Mouse (Mus musculus): Measurements from ENCODE around the gene Asb18. TPM values are rescaled to one million over a fixed set of nuclear protein-coding genes. Genes with fewer than 3 reads are reported as not detected.

Gene Asb18
- polyA plus RNA-seq, 1 experiment from 2014 or later: 0.62 TPM

DNA sequence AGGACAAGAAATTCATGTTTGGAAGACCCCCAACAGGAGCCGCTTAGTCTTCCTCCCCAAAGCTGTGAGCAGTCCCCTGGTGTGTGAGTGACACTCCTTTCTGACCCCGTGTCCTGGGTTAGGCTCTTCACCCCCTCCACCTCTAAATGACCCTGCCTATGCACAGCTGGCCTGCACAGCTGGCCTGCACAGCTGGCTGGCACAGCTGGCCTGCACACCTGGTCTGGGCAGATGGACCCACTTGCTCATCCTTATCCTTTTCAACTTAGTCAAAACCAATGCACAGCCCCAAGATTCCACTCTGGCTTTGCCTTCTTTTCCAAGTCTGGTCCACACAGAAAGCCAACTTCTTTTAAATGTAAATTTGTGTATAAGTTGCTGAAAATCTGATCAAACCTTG lies 15.8 kb downstream of the Asb18 start:
- H3K27me3 ChIP-seq (ENCODE audit: control insufficient read depth, insufficient read depth, low read length): no peaks in the 10 kb centered on the region
- H3K4me1 ChIP-seq (ENCODE audit: control insufficient read depth, insufficient read depth, low read length): no peaks in the 10 kb centered on the region
- H3K4me3 ChIP-seq (ENCODE audit: low read depth, low read length): no peak overlapping the region
- ATAC-seq (ENCODE audit: low read depth): no peak
- H3K27ac ChIP-seq (ENCODE audit: low read depth, low read length): no peak overlapping the region
- H3K4me2 ChIP-seq (ENCODE audit: low read depth, low read length): no peak overlapping the region
- no peaks in the 10 kb centered on the region for H3K9me3 ChIP-seq (ENCODE audit: control insufficient read depth, low read length)
- H3K9ac ChIP-seq (replicated peaks; ENCODE audit: low read depth, low read length): no peak overlapping the region
- 77% methylated on average over 2 of the region's 2 CpGs for WGBS
- H3K36me3 ChIP-seq (ENCODE audit: control insufficient read depth, insufficient read depth, low read length): no peaks in the 10 kb centered on the region

DNA sequence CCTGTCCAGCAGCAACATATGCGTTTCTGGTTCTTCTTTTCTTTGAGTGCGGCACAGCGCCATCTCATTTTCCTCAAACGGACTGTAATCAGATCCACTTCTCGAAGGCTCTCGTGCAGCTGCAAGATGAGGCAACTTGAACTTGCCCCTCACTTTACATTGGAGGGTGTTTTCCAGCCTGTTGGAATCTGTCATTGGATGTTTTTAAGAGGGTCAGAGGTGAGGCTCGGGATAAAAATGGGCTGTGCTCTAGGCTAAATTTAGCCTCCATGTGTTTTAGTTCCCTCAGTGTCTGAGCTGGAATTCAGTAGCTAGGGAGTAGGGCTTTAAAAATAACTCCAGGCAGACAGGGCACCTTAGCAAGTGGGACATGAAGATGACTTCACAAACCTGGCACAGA lies 16.4 kb downstream of the Asb18 start:
- 72% methylated on average over 7 of the region's 7 CpGs for WGBS
- H3K4me2 ChIP-seq (ENCODE audit: low read depth, low read length): no peak overlapping the region
- H3K9ac ChIP-seq (replicated peaks; ENCODE audit: low read depth, low read length): no peak overlapping the region

GRCm38 (mm10) chr1:89992256-89992655 lies 22.2 kb downstream of the Asb18 start:
- H3K4me2 ChIP-seq (ENCODE audit: low read depth, low read length): peak overlapping the region; percentile 29; the same call in 1 of the 2 replicates
- H3K27me3 ChIP-seq (ENCODE audit: control insufficient read depth, insufficient read depth, low read length): peaks cover 10% of the 10 kb centered on the region
- no peaks in the 10 kb centered on the region for H3K9me3 ChIP-seq (ENCODE audit: control insufficient read depth, low read length)
- H3K36me3 ChIP-seq (ENCODE audit: control insufficient read depth, insufficient read depth, low read length): no peaks in the 10 kb centered on the region
- peak overlapping the region; percentile 8; the same call in 1 of the 2 replicates for H3K9ac ChIP-seq (replicated peaks; ENCODE audit: low read depth, low read length)
- H3K4me3 ChIP-seq (ENCODE audit: low read depth, low read length): no peak overlapping the region
- 2% methylated on average over 25 of the region's 25 CpGs for WGBS
- H3K27ac ChIP-seq (ENCODE audit: low read depth, low read length): no peak overlapping the region
- H3K4me1 ChIP-seq (ENCODE audit: control insufficient read depth, insufficient read depth, low read length): no peaks in the 10 kb centered on the region
- ATAC-seq (ENCODE audit: low read depth): no peak

More for the DNA sequence above, 16.4 kb downstream of the Asb18 start:
- no peak for ATAC-seq (ENCODE audit: low read depth)
- no peak overlapping the region for H3K27ac ChIP-seq (ENCODE audit: low read depth, low read length)
- H3K27me3 ChIP-seq (ENCODE audit: control insufficient read depth, insufficient read depth, low read length): peaks cover under 1% of the 10 kb centered on the region; the same call in 1 of the 2 replicates
- no peaks in the 10 kb centered on the region for H3K4me1 ChIP-seq (ENCODE audit: control insufficient read depth, insufficient read depth, low read length)
- no peaks in the 10 kb centered on the region for H3K9me3 ChIP-seq (ENCODE audit: control insufficient read depth, low read length)
- no peaks in the 10 kb centered on the region for H3K36me3 ChIP-seq (ENCODE audit: control insufficient read depth, insufficient read depth, low read length)
- no peak overlapping the region for H3K4me3 ChIP-seq (ENCODE audit: low read depth, low read length)

DNA sequence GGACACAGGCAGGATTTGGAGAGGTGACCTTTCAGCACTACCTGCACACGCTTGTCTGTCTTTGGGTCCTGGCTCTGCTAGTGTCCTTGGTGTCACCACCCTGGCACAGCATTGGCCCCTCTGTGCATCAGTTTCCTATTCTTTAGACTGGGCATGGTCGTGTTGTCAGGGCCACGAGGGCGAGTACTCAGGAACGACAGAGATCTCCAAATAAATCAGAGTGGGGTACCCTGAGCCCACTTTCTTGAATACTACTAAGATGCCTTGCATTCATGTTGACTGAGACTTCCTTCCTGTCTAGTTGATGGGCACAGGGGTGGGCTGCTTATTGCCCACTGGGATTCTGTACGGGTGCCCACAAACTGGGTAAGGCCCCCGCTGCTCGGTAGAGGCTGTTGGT lies 37.2 kb downstream of the Asb18 start:
- Histone ChIP-seq H3K9ac (replicated peaks; ENCODE audit: low read depth, low read length) (no peak overlapping the region), H3K9me3 (ENCODE audit: control insufficient read depth, low read length) (no peaks in the 10 kb centered on the region), H3K4me3 (ENCODE audit: low read depth, low read length) (no peak overlapping the region), H3K36me3 (ENCODE audit: control insufficient read depth, insufficient read depth, low read length) (no peaks in the 10 kb centered on the region), H3K4me1 (ENCODE audit: control insufficient read depth, insufficient read depth, low read length) (no peaks in the 10 kb centered on the region), H3K4me2 (ENCODE audit: low read depth, low read length) (no peak overlapping the region), H3K27ac (ENCODE audit: low read depth, low read length) (no peak overlapping the region), H3K27me3 (ENCODE audit: control insufficient read depth, insufficient read depth, low read length) (no peaks in the 10 kb centered on the region)
- ATAC-seq (ENCODE audit: low read depth): no peak
- 93% methylated on average over 8 of the region's 8 CpGs for WGBS

- no peak overlapping the region for H3K27ac ChIP-seq (ENCODE audit: low read depth, low read length)
- H3K4me2 ChIP-seq (ENCODE audit: low read depth, low read length): no peak overlapping the region
- H3K36me3 ChIP-seq (ENCODE audit: control insufficient read depth, insufficient read depth, low read length): no peaks in the 10 kb centered on the region
- no peaks in the 10 kb centered on the region for H3K9me3 ChIP-seq (ENCODE audit: control insufficient read depth, low read length)
- no peak overlapping the region for H3K9ac ChIP-seq (replicated peaks; ENCODE audit: low read depth, low read length)
- H3K27me3 ChIP-seq (ENCODE audit: control insufficient read depth, insufficient read depth, low read length): 0 out of 2 replicates have a peak, but pooled peaks cover 2% of the 10 kb centered on the region
- ATAC-seq (ENCODE audit: low read depth): no peak
- H3K4me1 ChIP-seq (ENCODE audit: control insufficient read depth, insufficient read depth, low read length): no peaks in the 10 kb centered on the region
- WGBS: 78% methylated on average over 8 of the region's 8 CpGs
- no peak overlapping the region for H3K4me3 ChIP-seq (ENCODE audit: low read depth, low read length)
These were observed 38.1 kb downstream of the Asb18 start for GRCm38 (mm10) chr1:89976411-89976810.

GRCm38 (mm10) chr1:89974541-89974940 lies 39.9 kb downstream of the Asb18 start:
- Histone ChIP-seq H3K36me3 (ENCODE audit: control insufficient read depth, insufficient read depth, low read length) (no peaks in the 10 kb centered on the region), H3K4me1 (ENCODE audit: control insufficient read depth, insufficient read depth, low read length) (no peaks in the 10 kb centered on the region), H3K9me3 (ENCODE audit: control insufficient read depth, low read length) (no peaks in the 10 kb centered on the region), H3K4me2 (ENCODE audit: low read depth, low read length) (no peak overlapping the region), H3K27ac (ENCODE audit: low read depth, low read length) (no peak overlapping the region), H3K9ac (replicated peaks; ENCODE audit: low read depth, low read length) (no peak overlapping the region), H3K27me3 (ENCODE audit: control insufficient read depth, insufficient read depth, low read length) (peaks cover 2% of the 10 kb centered on the region; the same call in 1 of the 2 replicates), H3K4me3 (ENCODE audit: low read depth, low read length) (no peak overlapping the region)
- no peak for ATAC-seq (ENCODE audit: low read depth)
- 74% methylated on average over 8 of the region's 8 CpGs for WGBS

GRCm38 (mm10) chr1:89971848-89972247 lies 42.6 kb downstream of the Asb18 start:
- H3K27me3 ChIP-seq (ENCODE audit: control insufficient read depth, insufficient read depth, low read length): peaks cover 10% of the 10 kb centered on the region
- no peak overlapping the region for H3K27ac ChIP-seq (ENCODE audit: low read depth, low read length)
- 54% methylated on average over 8 of the region's 8 CpGs for WGBS
- no peaks in the 10 kb centered on the region for H3K9me3 ChIP-seq (ENCODE audit: control insufficient read depth, low read length)
- H3K9ac ChIP-seq (replicated peaks; ENCODE audit: low read depth, low read length): no peak overlapping the region
- H3K4me2 ChIP-seq (ENCODE audit: low read depth, low read length): no peak overlapping the region
- H3K36me3 ChIP-seq (ENCODE audit: control insufficient read depth, insufficient read depth, low read length): no peaks in the 10 kb centered on the region
- H3K4me3 ChIP-seq (ENCODE audit: low read depth, low read length): no peak overlapping the region
- ATAC-seq (ENCODE audit: low read depth): no peak
- H3K4me1 ChIP-seq (ENCODE audit: control insufficient read depth, insufficient read depth, low read length): peaks cover 3% of the 10 kb centered on the region; the same call in 1 of the 2 replicates

DNA sequence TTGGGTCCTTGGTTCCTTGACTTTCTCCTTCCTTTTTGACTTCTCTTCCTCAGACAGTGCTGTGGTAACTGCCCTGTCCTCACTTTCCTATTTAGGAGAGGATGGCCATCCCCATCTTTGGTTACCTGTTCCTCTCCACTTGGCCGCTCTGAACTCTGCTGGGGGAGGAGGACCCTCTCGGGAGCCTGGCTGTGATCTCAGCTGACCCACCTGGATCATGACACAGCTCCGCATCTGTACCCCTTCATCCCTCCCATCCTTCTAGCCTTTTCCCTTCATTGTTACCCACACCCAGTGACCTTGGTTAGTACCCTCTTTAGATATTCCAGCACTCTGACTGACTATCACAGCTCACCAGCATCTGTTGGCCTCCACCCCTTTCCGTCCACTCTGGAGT lies 44.8 kb downstream of the Asb18 start:
- no peak overlapping the region for H3K27ac ChIP-seq (ENCODE audit: low read depth, low read length)
- H3K4me1 ChIP-seq (ENCODE audit: control insufficient read depth, insufficient read depth, low read length): peaks cover 6% of the 10 kb centered on the region; the same call in 1 of the 2 replicates
- peaks cover 10% of the 10 kb centered on the region for H3K27me3 ChIP-seq (ENCODE audit: control insufficient read depth, insufficient read depth, low read length)
- no peaks in the 10 kb centered on the region for H3K9me3 ChIP-seq (ENCODE audit: control insufficient read depth, low read length)
- WGBS: 89% methylated on average over 4 of the region's 4 CpGs
- H3K4me3 ChIP-seq (ENCODE audit: low read depth, low read length): no peak overlapping the region
- ATAC-seq (ENCODE audit: low read depth): no peak
- no peak overlapping the region for H3K4me2 ChIP-seq (ENCODE audit: low read depth, low read length)
- H3K36me3 ChIP-seq (ENCODE audit: control insufficient read depth, insufficient read depth, low read length): no peaks in the 10 kb centered on the region
- H3K9ac ChIP-seq (replicated peaks; ENCODE audit: low read depth, low read length): no peak overlapping the region

DNA sequence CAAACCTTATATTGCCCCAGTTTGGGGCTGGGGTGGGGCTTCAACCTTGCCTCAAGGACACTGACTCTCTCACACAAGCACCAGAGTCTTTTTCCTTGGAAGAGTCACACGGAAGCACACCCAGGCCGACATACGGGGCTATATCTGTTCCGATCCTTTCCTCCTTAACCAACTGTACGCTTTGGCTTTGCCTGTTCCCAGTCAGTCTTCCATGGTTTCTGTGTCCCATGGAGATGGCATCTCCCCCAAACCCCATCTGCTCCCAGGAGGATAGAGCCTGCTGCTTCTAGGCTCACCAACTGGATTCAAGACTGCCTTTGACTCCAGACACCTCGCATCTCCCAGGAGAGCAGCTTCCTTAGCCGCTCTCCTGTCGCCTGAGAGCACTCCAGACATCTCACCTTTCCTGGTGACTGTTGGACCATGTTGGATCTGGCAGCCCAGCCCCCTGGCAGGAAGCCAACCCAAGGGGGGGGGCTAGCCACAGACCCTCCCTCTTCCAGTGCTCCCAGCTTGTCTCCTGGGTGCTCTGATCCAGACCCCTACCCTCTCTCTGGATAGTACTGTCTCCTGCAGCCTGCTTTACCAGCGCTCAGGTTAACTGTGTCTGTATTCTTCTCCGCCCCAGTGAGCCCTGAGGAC lies 45.3 kb downstream of the Asb18 start:
- peak overlapping the region; percentile 52 for H3K4me3 ChIP-seq (ENCODE audit: low read depth, low read length)
- H3K4me2 ChIP-seq (ENCODE audit: low read depth, low read length): peak overlapping the region; percentile 93
- 55% methylated on average over 10 of the region's 10 CpGs for WGBS
- H3K36me3 ChIP-seq (ENCODE audit: control insufficient read depth, insufficient read depth, low read length): no peaks in the 10 kb centered on the region
- H3K27me3 ChIP-seq (ENCODE audit: control insufficient read depth, insufficient read depth, low read length): peaks cover 10% of the 10 kb centered on the region
- ATAC-seq (ENCODE audit: low read depth): no peak
- H3K4me1 ChIP-seq (ENCODE audit: control insufficient read depth, insufficient read depth, low read length): peaks cover 8% of the 10 kb centered on the region; the same call in 1 of the 2 replicates
- no peaks in the 10 kb centered on the region for H3K9me3 ChIP-seq (ENCODE audit: control insufficient read depth, low read length)
- no peak overlapping the region for H3K27ac ChIP-seq (ENCODE audit: low read depth, low read length)
- no peak overlapping the region; the same call in 1 of the 2 replicates for H3K9ac ChIP-seq (replicated peaks; ENCODE audit: low read depth, low read length)

Data from neural tube, embryonic 14.5 days (tissue).